Mouse (Mus musculus): ENCODE measurements around the gene Ror1.

DNA sequence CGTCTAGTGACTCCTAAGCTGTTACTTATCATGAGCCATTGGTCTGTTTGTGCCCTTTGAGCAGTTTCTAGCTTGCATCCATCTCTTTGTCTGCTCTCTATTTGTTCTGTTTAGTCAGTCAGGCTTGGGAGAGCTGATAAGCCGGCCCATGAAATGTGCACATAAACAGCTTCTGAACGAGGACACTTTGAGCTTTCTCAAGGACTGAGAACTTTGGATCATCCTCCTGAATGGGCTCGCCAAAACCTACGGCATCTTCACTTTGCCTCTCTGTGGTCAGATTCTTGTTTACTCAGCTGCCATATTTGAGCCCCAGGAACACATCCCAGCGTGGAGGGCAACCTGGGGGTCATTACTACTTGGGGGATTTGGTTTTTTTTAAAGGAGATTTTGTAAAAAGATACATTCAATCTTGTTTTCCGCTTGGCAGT, 190.5 kb downstream of the Ror1 start:
- TF ChIP-seq ZNF384 (IDR thresholded peaks at IDR 0.05; ENCODE audit: low read depth, low read length) (no peak), MAFK (IDR thresholded peaks at IDR 0.05; ENCODE audit: insufficient read depth, low read depth, low read length) (no peak), HCFC1 (IDR thresholded peaks at IDR 0.05; ENCODE audit: borderline replicate concordance, insufficient read depth, low read length) (no peak), CHD2 (IDR thresholded peaks at IDR 0.05; ENCODE audit: low read depth, low read length) (no peak)
